Mouse (Mus musculus) liver, embryonic 14.5 days (tissue): Measurements from ENCODE around the gene Hydin.

Source experiments
- CTCF ChIP-seq: IDR thresholded peaks from 2 replicates; pipeline ENCODE4 v1.5.1; 2016; ENCODE audit warnings: antibody characterized with exemption, low read depth, control low read depth
- EP300 ChIP-seq: IDR thresholded peaks from 2 replicates; pipeline ENCODE4 v1.6.1; 2016; ENCODE audit warnings: antibody characterized with exemption, low read depth

GRCm38 (mm10) chr8:110454466-110454865 is 187.7 kb downstream of the Hydin start:
- no peak for TF ChIP-seq CTCF
- TF ChIP-seq EP300 = no peak
